Mouse (Mus musculus) heart, postnatal 0 days (tissue): ENCODE data around the gene Pam. TPM values are rescaled to one million over a fixed set of nuclear protein-coding genes. Genes with fewer than 3 reads are reported as not detected.

Source experiments
- ATAC-seq: fragments of 200-750 bp; cut with Nextera tagmentation; 2 replicates; pipeline ENCODE4 v1.8.0; 2017; ENCODE audit warnings: low read depth, moderate number of reproducible peaks, moderate library complexity; ENCODE audit not compliant: insufficient read depth
- DNase-seq: peaks from one replicate; pipeline ENCODE4 v3.0.0-alpha.2; 2016; ENCODE audit warnings: low spot score
- H3K27ac ChIP-seq: fragments of 300-500 bp; sonication (generic); 2 replicates; pipeline ENCODE4 v1.5.1; 2014; ENCODE audit warnings: low read depth, mild to moderate bottlenecking
- H3K27me3 ChIP-seq: fragments of 300-500 bp; sonication (generic); 2 replicates; pipeline ENCODE4 v1.6.1; 2014; ENCODE audit warnings: low read length, mixed read lengths; ENCODE audit not compliant: control insufficient read depth, insufficient read depth
- H3K36me3 ChIP-seq: fragments of 300-500 bp; sonication (generic); replicated peaks from 2 replicates; pipeline ENCODE4 v1.6.1; 2014; ENCODE audit warnings: low read length, mixed read lengths; ENCODE audit not compliant: control insufficient read depth, insufficient read depth
- H3K4me1 ChIP-seq: fragments of 300-500 bp; sonication (generic); 2 replicates; pipeline ENCODE4 v1.6.1; 2014; ENCODE audit warnings: antibody characterized with exemption; ENCODE audit not compliant: control insufficient read depth, insufficient read depth
- H3K4me2 ChIP-seq: fragments of 300-500 bp; sonication (generic); 2 replicates; pipeline ENCODE4 v1.6.1; 2014; ENCODE audit warnings: low read depth, mild to moderate bottlenecking, low read length, moderate library complexity
- H3K4me3 ChIP-seq: fragments of 300-500 bp; sonication (generic); 2 replicates; pipeline ENCODE4 v1.5.1; 2014; ENCODE audit warnings: low read depth, low read length
- H3K9ac ChIP-seq: fragments of 300-500 bp; sonication (generic); replicated peaks from 2 replicates; pipeline ENCODE4 v1.6.1; 2014; ENCODE audit warnings: low read depth, low read length, mixed read lengths
- H3K9me3 ChIP-seq: fragments of 300-500 bp; sonication (generic); replicated peaks from 2 replicates; pipeline ENCODE4 v1.6.1; 2016; ENCODE audit warnings: low read length; ENCODE audit not compliant: control insufficient read depth
- CTCF ChIP-seq: IDR thresholded peaks from 2 replicates; pipeline ENCODE4 v1.5.1; 2016; ENCODE audit warnings: antibody characterized with exemption, control low read depth, low read depth
- EP300 ChIP-seq: IDR thresholded peaks from 2 replicates; pipeline ENCODE4 v1.6.1; 2016; ENCODE audit warnings: antibody characterized with exemption, low read depth
- WGBS: fragments of 180-500 bp; shearing (Covaris S2); extraction: QIAGEN DNeasy Blood & Tissue Kit; methylation state at CpG from one replicate; pipeline ENCODE4 v1.1.7; 2014; 5-methylcytosine and 5-hydroxymethylcytosine counted together
- polyA plus RNA-seq: library from polyadenylated mRNA; unstranded; fragments of >200 nt; fragmentation: Nextera tagmentation; extraction: Ambion mirVana; gene quantifications from 2 replicates; pipeline ENCODE4 v1.2.1, GENCODE M21; 2015
- total RNA-seq: library from RNA; depleted of rRNA; stranded (reverse); fragments of >200 nt; gene quantifications from 2 replicates; pipeline ENCODE4 v1.2.3, GENCODE M21; 2014; ENCODE audit warnings: low replicate concordance

The Pam gene
- total and polyA plus RNA-seq, 2 experiments from 2014 or later, result 804 to 1,082 TPM

- Histone ChIP-seq H3K4me3 (no peak overlapping the region), H3K4me2 (no peak overlapping the region), H3K36me3 (no peaks in the 10 kb centered on the region), H3K9me3 (no peaks in the 10 kb centered on the region), H3K4me1 (peaks cover 10% of the 10 kb centered on the region), H3K27ac (no peak overlapping the region), H3K9ac (no peak overlapping the region), H3K27me3 (no peaks in the 10 kb centered on the region)
- DNase-seq (no peak), ATAC-seq (no peak)
- no peak for TF ChIP-seq EP300
- no peak for TF ChIP-seq CTCF
- 56% methylated on average over 3 of the region's 3 CpGs for WGBS
Observed at GRCm38 (mm10) chr1:98086456-98086855, 9.0 kb downstream of the Pam start.

- WGBS, result 44% methylated on average over 13 of the region's 13 CpGs
- peak; percentile 59 for ATAC-seq
- H3K4me2 ChIP-seq, result peak overlapping the region; percentile 10
- H3K9me3 ChIP-seq, result no peaks in the 10 kb centered on the region
- TF ChIP-seq EP300 (peak; percentile 27; the same call in 1 of the 2 replicates), CTCF (no peak)
- H3K4me1 ChIP-seq, result peaks cover 25% of the 10 kb centered on the region
- H3K4me3 ChIP-seq, result no peak overlapping the region
- no peaks in the 10 kb centered on the region for H3K27me3 ChIP-seq
- H3K27ac ChIP-seq, result peak overlapping the region; percentile 67
- H3K36me3 ChIP-seq, result no peaks in the 10 kb centered on the region
- peak; percentile 45 for DNase-seq
- no peak overlapping the region for H3K9ac ChIP-seq
Observed at GRCm38 (mm10) chr1:98084596-98085274, 10.7 kb downstream of the Pam start.

- no peaks in the 10 kb centered on the region for H3K9me3 ChIP-seq
- ATAC-seq, result no peak
- no peaks in the 10 kb centered on the region for H3K36me3 ChIP-seq
- no peak overlapping the region for H3K4me3 ChIP-seq
- H3K4me2 ChIP-seq, result no peak overlapping the region
- no peak overlapping the region for H3K27ac ChIP-seq
- H3K9ac ChIP-seq, result no peak overlapping the region
- no peaks in the 10 kb centered on the region for H3K27me3 ChIP-seq
- 71% methylated on average over 3 of the region's 3 CpGs for WGBS
- DNase-seq, result no peak
- no peak for TF ChIP-seq CTCF
- TF ChIP-seq EP300, result no peak
- peaks cover 28% of the 10 kb centered on the region for H3K4me1 ChIP-seq
Observed at GRCm38 (mm10) chr1:98083508-98083907, 11.9 kb downstream of the Pam start.

GRCm38 (mm10) chr1:98082988-98083387 is 12.5 kb downstream of the Pam start:
- H3K27ac ChIP-seq, result no peak overlapping the region
- DNase-seq (no peak), ATAC-seq (no peak)
- no peaks in the 10 kb centered on the region for H3K27me3 ChIP-seq
- 58% methylated on average over 6 of the region's 6 CpGs for WGBS
- H3K9ac ChIP-seq, result no peak overlapping the region
- H3K4me2 ChIP-seq, result no peak overlapping the region
- TF ChIP-seq CTCF, result no peak
- H3K4me1 ChIP-seq, result peaks cover 28% of the 10 kb centered on the region
- no peaks in the 10 kb centered on the region for H3K9me3 ChIP-seq
- H3K4me3 ChIP-seq, result no peak overlapping the region
- no peaks in the 10 kb centered on the region for H3K36me3 ChIP-seq

- DNase-seq (no peak), ATAC-seq (no peak)
- H3K4me1 ChIP-seq, result peaks cover 28% of the 10 kb centered on the region
- no peak overlapping the region for H3K4me3 ChIP-seq
- no peaks in the 10 kb centered on the region for H3K27me3 ChIP-seq
- WGBS, result 60% methylated on average over 2 of the region's 2 CpGs
- no peak overlapping the region for H3K4me2 ChIP-seq
- TF ChIP-seq CTCF, result no peak
- no peak for TF ChIP-seq EP300
- H3K27ac ChIP-seq, result no peak overlapping the region; the same call in 1 of the 2 replicates
- no peaks in the 10 kb centered on the region for H3K9me3 ChIP-seq
- H3K9ac ChIP-seq, result no peak overlapping the region
- H3K36me3 ChIP-seq, result no peaks in the 10 kb centered on the region
Observed at GRCm38 (mm10) chr1:98080431-98080830, 15.0 kb downstream of the Pam start.

GRCm38 (mm10) chr1:98079640-98080039 is 15.8 kb downstream of the Pam start:
- 35% methylated on average over 7 of the region's 7 CpGs for WGBS
- Histone ChIP-seq H3K4me3 (no peak overlapping the region), H3K4me2 (no peak overlapping the region), H3K4me1 (peaks cover 28% of the 10 kb centered on the region), H3K27me3 (no peaks in the 10 kb centered on the region), H3K9me3 (no peaks in the 10 kb centered on the region), H3K36me3 (no peaks in the 10 kb centered on the region), H3K27ac (peak overlapping the region; percentile 30), H3K9ac (no peak overlapping the region)
- ATAC-seq (no peak), DNase-seq (peak; percentile 53)
- TF ChIP-seq CTCF, result no peak
- TF ChIP-seq EP300, result no peak
